Mouse (Mus musculus): ENCODE results near the gene Tmem176b. TPM values are rescaled to one million over a fixed set of nuclear protein-coding genes. Genes with fewer than 3 reads are reported as not detected.
A peak's percentile ranks its signal among the peaks of the same experiment; 100 is the strongest.
"Not testable (repeated sequence)": the region's sequence is repeated elsewhere in the genome, so short reads cannot be mapped to it uniquely, and the experiment has no call there.

Tmem176b gene
- polyA plus RNA-seq, 1 experiment from 2014 or later, result 111 TPM

DNA sequence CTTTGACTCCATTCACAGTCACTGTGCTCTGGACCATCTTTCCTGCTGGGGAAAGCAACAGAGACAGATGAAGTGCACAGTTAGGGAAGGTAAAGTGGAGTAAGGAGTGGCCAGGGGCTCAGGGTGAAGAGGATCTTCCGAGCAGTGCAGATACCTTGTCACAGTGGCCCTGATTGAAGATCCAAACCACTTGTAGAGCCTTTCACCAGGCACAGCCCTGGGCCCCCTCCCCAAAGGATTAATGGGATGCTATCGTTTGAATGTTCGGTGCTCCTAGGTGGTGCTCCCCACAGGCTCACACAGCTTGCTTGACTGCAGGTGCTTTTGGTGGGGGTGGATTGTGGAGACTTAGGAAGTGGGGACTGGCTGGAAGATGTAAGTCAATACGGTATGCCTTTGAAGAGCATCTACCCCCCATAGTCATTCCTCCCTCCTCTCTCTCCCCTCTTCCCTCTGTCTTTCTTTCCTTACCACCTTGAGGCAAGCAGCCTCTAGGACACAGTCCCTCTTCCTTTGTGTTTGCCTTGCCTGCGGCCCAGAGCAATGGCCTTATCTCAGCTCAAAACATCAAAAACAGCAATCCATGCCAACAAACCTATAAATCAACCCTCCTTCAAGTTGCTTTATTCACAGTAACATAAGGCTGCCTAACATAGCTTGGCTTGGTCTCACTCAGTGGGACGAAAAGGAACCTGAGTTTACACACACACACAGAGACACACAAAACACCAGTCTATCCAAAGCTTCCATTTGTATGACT, 2.8 kb downstream of the Tmem176b start:
- WGBS, result 80% methylated on average over 6 of the region's 6 CpGs
- no peak for ATAC-seq (ENCODE audit: low FRiP score, low read depth)
- peaks cover 38% of the 10 kb centered on the region for H3K4me1 ChIP-seq (replicated peaks)
- H3K27ac ChIP-seq (replicated peaks), result no peak overlapping the region
- peaks cover 9% of the 10 kb centered on the region for H3K36me3 ChIP-seq
- H3K9ac ChIP-seq, result no peak overlapping the region
- no peak overlapping the region for H3K4me3 ChIP-seq
- H3K9me3 ChIP-seq, result no peaks in the 10 kb centered on the region
- H3K4me2 ChIP-seq, result 0 out of 2 replicates have a peak overlapping the region, but pooled peaks have one; percentile 53
- H3K27me3 ChIP-seq, result no peaks in the 10 kb centered on the region

DNA sequence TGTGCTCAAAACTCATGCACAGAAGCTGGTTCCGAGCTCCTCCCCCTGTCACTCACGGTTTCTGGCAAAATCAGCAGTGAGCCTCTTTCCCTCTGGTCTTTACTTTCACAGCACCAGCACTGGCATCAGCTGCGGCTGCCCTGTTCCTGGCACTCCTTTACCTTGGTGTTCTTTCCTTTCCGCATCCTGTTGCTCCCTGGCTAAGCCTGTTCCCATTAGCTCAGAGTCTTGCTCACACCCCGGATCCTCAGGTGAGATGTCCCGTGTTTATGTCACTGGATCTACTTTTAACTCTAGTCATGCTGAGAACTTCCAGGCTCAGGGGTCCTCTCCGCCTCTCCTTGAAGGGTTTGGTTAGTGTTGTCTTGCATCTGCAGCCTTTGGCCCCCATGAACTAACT, 3.8 kb downstream of the Tmem176b start:
- H3K27me3 ChIP-seq, result no peaks in the 10 kb centered on the region
- no peak for ATAC-seq (ENCODE audit: low FRiP score, low read depth)
- H3K4me3 ChIP-seq, result no peak overlapping the region
- no peaks in the 10 kb centered on the region for H3K9me3 ChIP-seq
- H3K4me2 ChIP-seq, result no peak overlapping the region
- WGBS, result 94% methylated on average over 7 of the region's 7 CpGs
- H3K27ac ChIP-seq (replicated peaks), result no peak overlapping the region
- no peak overlapping the region for H3K9ac ChIP-seq
- peaks cover 38% of the 10 kb centered on the region for H3K4me1 ChIP-seq (replicated peaks)
- H3K36me3 ChIP-seq, result peaks cover 13% of the 10 kb centered on the region

DNA sequence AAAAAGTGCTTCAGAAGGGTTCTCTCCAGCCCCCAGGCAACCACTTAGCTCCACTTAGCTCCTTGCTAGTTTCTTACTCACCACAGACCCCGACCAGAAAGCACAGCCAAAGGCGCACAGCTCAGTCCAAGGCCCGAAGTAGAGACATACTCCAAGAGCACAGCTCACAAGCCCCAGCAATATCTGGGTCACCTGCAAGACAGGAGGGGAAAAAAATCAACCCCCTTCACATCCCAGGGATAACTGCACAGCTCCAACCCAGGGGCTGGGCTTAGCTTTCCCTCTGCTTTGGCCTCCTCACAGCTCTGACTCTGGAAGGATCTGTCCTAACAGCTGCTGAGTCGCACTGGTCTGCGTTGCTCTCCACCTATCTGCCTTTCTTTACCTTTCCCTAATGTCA, 5.2 kb downstream of the Tmem176b start:
- Histone ChIP-seq H3K9ac (no peak overlapping the region), H3K27me3 (no peaks in the 10 kb centered on the region), H3K27ac (replicated peaks) (no peak overlapping the region), H3K4me2 (no peak overlapping the region), H3K4me1 (replicated peaks) (peaks cover 25% of the 10 kb centered on the region), H3K9me3 (no peaks in the 10 kb centered on the region), H3K4me3 (no peak overlapping the region), H3K36me3 (peaks cover 13% of the 10 kb centered on the region)
- 91% methylated on average over 5 of the region's 5 CpGs for WGBS
- no peak for ATAC-seq (ENCODE audit: low FRiP score, low read depth)

DNA sequence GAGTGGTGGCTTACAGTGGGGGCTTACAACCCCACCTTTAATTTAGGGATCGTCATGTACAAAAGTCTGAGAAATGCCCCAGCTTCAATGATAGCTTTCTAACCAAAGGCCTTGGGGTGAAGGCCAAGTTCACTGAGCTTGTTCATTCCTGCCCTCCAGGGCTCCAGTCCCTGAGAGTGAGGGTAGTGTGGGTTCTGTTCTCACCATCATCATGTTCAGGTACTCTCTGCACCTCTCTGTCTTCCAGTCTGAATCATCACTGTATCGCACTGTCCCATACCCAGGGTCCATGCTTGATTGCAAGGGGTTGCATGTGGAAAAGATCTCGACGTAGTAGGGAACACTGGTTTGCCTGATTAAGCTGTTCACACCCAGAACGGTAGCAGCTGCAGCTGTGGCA, 6.1 kb downstream of the Tmem176b start:
- Histone ChIP-seq H3K27me3 (no peaks in the 10 kb centered on the region), H3K4me1 (replicated peaks) (peaks cover 16% of the 10 kb centered on the region), H3K27ac (replicated peaks) (no peak overlapping the region), H3K4me2 (no peak overlapping the region), H3K9me3 (no peaks in the 10 kb centered on the region), H3K9ac (no peak overlapping the region), H3K36me3 (peaks cover 13% of the 10 kb centered on the region), H3K4me3 (no peak overlapping the region)
- no peak for ATAC-seq (ENCODE audit: low FRiP score, low read depth)
- WGBS, result 92% methylated on average over 5 of the region's 5 CpGs

DNA sequence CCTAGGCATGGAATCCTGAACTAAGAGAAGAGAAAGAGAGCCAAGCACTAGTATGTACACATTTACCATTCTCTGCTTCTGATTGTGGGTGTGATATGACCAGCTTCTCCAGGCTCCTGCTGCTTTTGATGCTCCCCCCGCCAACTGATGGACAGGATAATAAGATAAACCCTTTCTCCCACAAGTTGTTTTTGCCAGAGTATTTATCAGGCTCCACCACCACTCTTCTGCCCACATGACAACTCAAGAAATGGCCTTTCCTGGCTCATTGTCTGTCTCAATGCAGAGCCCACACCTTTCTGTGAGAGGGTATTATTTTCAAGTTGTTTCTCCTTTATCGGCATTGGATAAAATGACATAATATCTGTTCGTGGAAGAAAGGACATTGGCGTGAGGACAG, 7.8 kb downstream of the Tmem176b start:
- H3K4me2 ChIP-seq, result no peak overlapping the region
- no peak overlapping the region for H3K27ac ChIP-seq (replicated peaks)
- ATAC-seq (ENCODE audit: low FRiP score, low read depth), result no peak
- H3K36me3 ChIP-seq, result peaks cover 13% of the 10 kb centered on the region
- H3K9ac ChIP-seq, result no peak overlapping the region
- 97% methylated on average over 4 of the region's 4 CpGs for WGBS
- no peak overlapping the region for H3K4me3 ChIP-seq
- 0 out of 2 replicates have a peak, but pooled peaks cover 2% of the 10 kb centered on the region for H3K4me1 ChIP-seq (replicated peaks)
- no peaks in the 10 kb centered on the region for H3K27me3 ChIP-seq
- no peaks in the 10 kb centered on the region for H3K9me3 ChIP-seq

DNA sequence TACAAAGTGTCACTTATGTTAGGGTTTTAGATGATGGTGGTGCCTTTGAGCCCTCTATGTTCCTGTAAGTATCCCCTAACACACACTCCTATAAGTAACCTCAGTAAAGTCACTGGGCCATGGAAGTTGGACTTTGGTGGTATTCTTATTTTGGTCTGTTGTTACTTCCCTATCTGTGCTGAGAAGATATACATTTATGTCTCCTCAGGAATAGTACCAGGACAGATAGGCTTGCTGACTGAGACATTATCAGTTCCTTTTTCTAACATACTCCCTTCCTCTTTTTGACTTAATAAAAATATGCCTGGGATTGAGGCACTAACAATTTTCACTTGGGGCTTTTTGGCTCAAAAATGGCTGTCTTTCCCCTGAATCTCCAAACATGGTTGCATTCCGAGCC, 8.9 kb downstream of the Tmem176b start:
- no peak overlapping the region for H3K9ac ChIP-seq
- H3K4me3 ChIP-seq, result no peak overlapping the region
- H3K36me3 ChIP-seq, result peaks cover 13% of the 10 kb centered on the region
- no peaks in the 10 kb centered on the region for H3K27me3 ChIP-seq
- H3K9me3 ChIP-seq, result no peaks in the 10 kb centered on the region
- H3K4me2 ChIP-seq, result no peak overlapping the region
- no peak for ATAC-seq (ENCODE audit: low FRiP score, low read depth)
- no peaks in the 10 kb centered on the region for H3K4me1 ChIP-seq (replicated peaks)
- 89% methylated on average over 1 of the region's 1 CpGs for WGBS
- H3K27ac ChIP-seq (replicated peaks), result no peak overlapping the region

DNA sequence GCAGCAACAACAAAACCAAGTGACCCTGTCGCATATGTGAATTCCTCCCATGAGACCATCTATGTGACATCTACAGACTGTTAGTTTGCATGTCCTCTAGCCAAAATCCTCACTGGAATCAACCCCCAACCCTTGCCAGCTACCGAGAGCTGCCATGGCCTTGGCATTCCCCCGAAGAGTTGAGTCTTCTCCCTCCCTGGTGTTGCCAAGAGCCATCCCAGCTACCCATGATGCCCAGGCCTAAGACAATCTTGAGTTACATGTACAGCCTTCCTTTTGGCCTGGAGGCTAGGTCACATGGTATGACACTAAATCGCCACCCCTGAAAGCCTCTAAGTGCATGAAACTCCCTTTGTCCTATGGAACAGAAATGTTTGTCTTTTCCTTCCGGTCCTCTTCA, 10.2 kb downstream of the Tmem176b start:
- Histone ChIP-seq H3K9me3 (no peaks in the 10 kb centered on the region), H3K4me1 (replicated peaks) (no peaks in the 10 kb centered on the region), H3K27me3 (no peaks in the 10 kb centered on the region), H3K4me2 (no peak overlapping the region), H3K36me3 (peaks cover 13% of the 10 kb centered on the region), H3K27ac (replicated peaks) (no peak overlapping the region), H3K4me3 (no peak overlapping the region), H3K9ac (no peak overlapping the region)
- ATAC-seq (ENCODE audit: low FRiP score, low read depth), result no peak
- 79% methylated on average over 5 of the region's 5 CpGs for WGBS

DNA sequence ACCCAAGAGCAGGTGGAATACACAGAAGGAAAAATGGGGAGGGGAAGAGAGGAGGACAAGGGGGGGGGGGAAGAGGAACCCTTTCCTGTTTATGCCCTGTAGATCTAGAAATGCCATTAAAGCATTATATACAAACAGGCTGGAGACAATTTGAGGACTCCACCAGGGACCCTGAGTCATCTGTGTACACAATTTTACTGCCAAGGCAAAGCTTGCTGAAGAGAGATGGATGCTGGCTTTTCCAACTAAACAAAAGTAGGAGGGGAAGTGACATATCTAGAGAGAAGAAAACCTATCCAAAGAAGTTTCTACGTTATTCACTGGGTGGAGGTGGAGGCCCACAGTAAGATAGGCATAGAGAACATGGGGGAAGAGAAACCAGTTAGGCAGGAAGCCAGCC, 11.1 kb downstream of the Tmem176b start:
- Histone ChIP-seq H3K27ac (replicated peaks) (no peak overlapping the region), H3K36me3 (peaks cover 13% of the 10 kb centered on the region), H3K4me3 (no peak overlapping the region), H3K9ac (no peak overlapping the region), H3K4me2 (no peak overlapping the region), H3K27me3 (no peaks in the 10 kb centered on the region), H3K9me3 (no peaks in the 10 kb centered on the region), H3K4me1 (replicated peaks) (no peaks in the 10 kb centered on the region)
- no peak for ATAC-seq (ENCODE audit: low FRiP score, low read depth)
- WGBS, result 59% methylated on average over 1 of the region's 1 CpGs

DNA sequence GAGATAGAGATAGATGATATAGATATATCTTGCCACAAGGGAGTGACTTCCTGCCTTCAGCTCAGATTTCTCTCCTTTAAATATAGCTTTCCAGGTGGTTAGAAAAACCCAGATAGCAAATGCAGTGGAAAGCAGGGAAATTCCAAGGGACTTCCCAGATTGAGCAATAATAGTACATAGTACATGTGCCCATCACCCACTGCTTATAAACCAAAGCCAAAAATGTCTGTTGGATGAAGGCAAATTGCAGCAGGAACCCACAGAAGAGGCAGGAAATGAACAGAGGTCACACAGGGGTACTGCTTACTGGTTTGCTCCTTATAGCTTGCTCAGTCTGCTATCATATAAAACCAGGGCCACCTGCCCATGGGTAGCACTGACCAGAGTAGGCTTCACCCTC, 11.6 kb downstream of the Tmem176b start:
- Histone ChIP-seq H3K36me3 (peaks cover 11% of the 10 kb centered on the region), H3K4me3 (no peak overlapping the region), H3K4me1 (replicated peaks) (no peaks in the 10 kb centered on the region), H3K9me3 (no peaks in the 10 kb centered on the region), H3K27ac (replicated peaks) (no peak overlapping the region), H3K4me2 (no peak overlapping the region), H3K27me3 (no peaks in the 10 kb centered on the region), H3K9ac (no peak overlapping the region)
- no peak for ATAC-seq (ENCODE audit: low FRiP score, low read depth)

DNA sequence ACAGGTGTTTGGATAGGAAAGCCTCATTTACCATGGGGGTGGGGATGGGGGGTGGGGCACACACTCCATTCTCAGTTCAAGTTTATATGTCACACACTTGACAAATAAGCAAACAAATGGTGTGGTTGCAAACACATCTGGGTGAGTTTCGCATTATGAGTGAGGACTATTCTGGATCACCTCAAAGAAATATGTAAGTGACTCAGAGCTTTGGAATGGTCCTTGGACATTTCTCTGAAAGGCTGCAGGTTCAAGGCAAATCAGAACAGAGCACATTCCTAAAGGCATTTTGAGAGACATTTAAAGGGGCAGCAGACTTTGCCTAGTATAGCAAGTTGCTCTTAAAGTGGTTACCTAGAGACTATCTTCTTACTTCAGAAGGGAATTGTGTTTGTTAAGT, 12.3 kb downstream of the Tmem176b start:
- H3K27ac ChIP-seq (replicated peaks), result no peak overlapping the region
- H3K27me3 ChIP-seq, result no peaks in the 10 kb centered on the region
- H3K4me2 ChIP-seq, result no peak overlapping the region
- peaks cover 9% of the 10 kb centered on the region for H3K36me3 ChIP-seq
- H3K4me3 ChIP-seq, result no peak overlapping the region
- H3K9me3 ChIP-seq, result no peaks in the 10 kb centered on the region
- H3K4me1 ChIP-seq (replicated peaks), result no peaks in the 10 kb centered on the region
- ATAC-seq (ENCODE audit: low FRiP score, low read depth), result no peak
- WGBS, result 91% methylated on average over 1 of the region's 1 CpGs
- no peak overlapping the region for H3K9ac ChIP-seq

DNA sequence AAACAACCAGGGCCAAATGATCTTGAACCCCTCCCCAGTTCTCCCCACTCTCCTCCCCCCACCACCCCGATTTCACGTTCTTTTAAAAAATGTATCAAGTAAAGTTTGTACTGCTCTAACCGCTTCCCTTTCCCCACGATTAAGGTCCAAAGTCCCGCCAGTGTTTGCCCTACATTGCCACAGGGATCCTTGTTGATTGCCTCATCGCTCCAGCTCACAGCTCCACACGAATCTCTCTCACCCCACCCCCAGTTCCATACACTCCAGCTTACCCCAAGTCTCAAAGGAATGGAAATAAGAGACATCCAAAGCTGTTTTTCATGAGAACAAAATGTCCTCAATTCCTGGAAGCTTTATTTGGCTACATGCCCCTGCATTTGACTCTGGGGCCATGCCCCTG, 16.3 kb downstream of the Tmem176b start:
- no peaks in the 10 kb centered on the region for H3K9me3 ChIP-seq
- no peak overlapping the region for H3K4me2 ChIP-seq
- H3K36me3 ChIP-seq, result no peaks in the 10 kb centered on the region
- ATAC-seq (ENCODE audit: low FRiP score, low read depth), result no peak
- no peak overlapping the region for H3K4me3 ChIP-seq
- WGBS, result 77% methylated on average over 7 of the region's 7 CpGs
- H3K9ac ChIP-seq, result no peak overlapping the region
- no peaks in the 10 kb centered on the region for H3K27me3 ChIP-seq
- H3K27ac ChIP-seq (replicated peaks), result no peak overlapping the region
- no peaks in the 10 kb centered on the region for H3K4me1 ChIP-seq (replicated peaks)

DNA sequence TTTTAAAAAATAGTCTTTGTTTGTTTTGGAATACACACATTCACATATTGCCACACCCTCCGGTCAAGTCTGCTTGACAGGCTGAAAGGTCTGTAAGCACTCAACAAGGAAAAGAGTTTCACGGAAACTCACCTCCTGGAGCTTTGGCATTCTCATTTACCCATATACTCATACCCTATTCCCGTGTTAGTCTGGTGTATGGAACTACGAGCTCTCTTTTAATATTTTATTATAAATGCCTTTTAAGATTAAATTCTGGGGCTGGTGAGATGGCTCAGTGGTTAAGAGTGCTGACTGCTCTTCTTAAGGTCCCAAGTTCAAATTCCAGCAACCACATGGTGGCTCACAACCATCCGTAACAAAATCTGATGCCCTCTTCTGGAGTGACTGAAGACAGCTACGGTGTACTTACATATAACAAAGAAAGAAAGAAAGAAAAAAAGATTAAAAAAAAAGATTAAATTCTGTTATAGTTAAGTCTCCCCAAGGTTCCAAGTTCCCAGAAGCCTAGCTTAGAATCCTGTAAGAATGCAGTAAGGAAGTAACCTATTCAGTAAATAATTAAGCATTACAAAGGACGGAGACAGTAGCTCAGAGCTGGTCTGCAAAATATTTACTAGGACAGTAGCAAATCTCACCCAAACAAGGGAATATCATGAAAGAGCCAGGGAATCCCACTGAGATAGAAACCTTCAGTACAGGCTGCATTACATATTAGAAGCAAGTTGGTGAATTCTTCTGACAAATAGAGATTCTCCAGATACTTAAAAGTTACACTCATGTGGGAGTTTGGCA, 19.1 kb downstream of the Tmem176b start:
- not testable (repeated sequence) for ATAC-seq (ENCODE audit: low FRiP score, low read depth); H3K36me3 ChIP-seq; H3K27ac ChIP-seq (replicated peaks); H3K4me2 ChIP-seq; H3K27me3 ChIP-seq; H3K9me3 ChIP-seq; H3K4me1 ChIP-seq (replicated peaks); H3K9ac ChIP-seq; H3K4me3 ChIP-seq
- 91% methylated on average over 7 of the region's 7 CpGs for WGBS

All from hindbrain, embryonic 15.5 days (tissue).